15 mouse cellular contexts compared by ENCODE assay signal in the genomic region with DNA sequence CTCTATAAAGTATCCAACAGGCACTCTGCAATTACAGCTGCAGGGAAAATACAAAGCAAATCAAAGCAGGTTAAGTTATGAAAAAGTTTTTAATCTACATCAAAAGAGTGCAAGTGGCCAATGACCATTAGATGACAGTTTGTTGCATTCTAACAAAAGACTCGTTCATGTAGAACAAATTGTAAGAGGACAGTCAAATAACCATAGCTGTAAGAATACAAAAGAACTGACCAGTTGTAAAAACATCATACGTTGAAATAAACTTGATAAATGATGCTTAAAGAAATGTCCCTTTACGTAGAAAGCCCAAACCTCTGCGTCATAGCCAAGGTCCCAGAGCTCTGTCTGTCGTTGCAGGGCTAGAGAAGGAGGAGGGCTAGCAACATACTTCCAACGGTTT.
"Had no signal": no experiment of that assay in that cellular context is flagged by ENCODE, and none has a peak within 500 bp of the region (broad histone marks: within the 10 kb centered on the region; RNA-seq: fewer than 3 reads in every experiment).

No protein-coding gene starts in this region.

- DNase-seq: cerebellum, adult 9-10 months; cerebellum, adult 9-11 months; cerebellum, postnatal 10 days; cerebellum, postnatal 25 days; cerebellum, postnatal 36 days; embryo, embryonic 11 days; forebrain, postnatal 0 days; gastrocnemius, adult 2 months; gastrocnemius, postnatal 10 days; gastrocnemius, postnatal 14 days; gastrocnemius, postnatal 25 days; gastrocnemius, postnatal 36 days; heart, adult 11 months; heart, adult 18-20 months; heart, adult 2 months had no signal
